Mouse (Mus musculus): ENCODE measurements at regions not wholly inside any gene's neighbourhood (a gene's known extent, or its start where the extent isn't known, plus 50 kb on each side); places are given as distances from the start of the nearest gene placed in this dataset.

GRCm38 (mm10) chr4:12369551-12369950 lies 197.7 kb upstream of the Fam92a start:
- no peak for DNase-seq

- no peak for DNase-seq
Measured at GRCm38 (mm10) chr4:12356992-12357634, 185.3 kb upstream of the Fam92a start.

GRCm38 (mm10) chr4:12353337-12353856 lies 181.6 kb upstream of the Fam92a start:
- DNase-seq: no peak

- DNase-seq: no peak
Measured at GRCm38 (mm10) chr4:12339236-12339635, 167.4 kb upstream of the Fam92a start.

GRCm38 (mm10) chr4:12334832-12335587 lies 163.2 kb upstream of the Fam92a start:
- DNase-seq: no peak

- no peak for DNase-seq
Measured at GRCm38 (mm10) chr4:12334429-12334828, 162.6 kb upstream of the Fam92a start.

- no peak for DNase-seq
Measured at GRCm38 (mm10) chr4:12316024-12316423, 144.2 kb upstream of the Fam92a start.

GRCm38 (mm10) chr4:12308332-12308731 lies 136.5 kb upstream of the Fam92a start:
- no peak for DNase-seq

- DNase-seq: no peak
Measured at GRCm38 (mm10) chr4:12306618-12307565, 135.1 kb upstream of the Fam92a start.

- no peak for DNase-seq
Measured at GRCm38 (mm10) chr4:12287079-12287686, 115.4 kb upstream of the Fam92a start.

GRCm38 (mm10) chr4:12286391-12286790 lies 114.6 kb upstream of the Fam92a start:
- no peak for DNase-seq

- DNase-seq: no peak
Measured at GRCm38 (mm10) chr4:12285983-12286382, 114.2 kb upstream of the Fam92a start.

GRCm38 (mm10) chr4:12277949-12278348 lies 106.1 kb upstream of the Fam92a start:
- no peak for DNase-seq

- no peak for DNase-seq
Measured at GRCm38 (mm10) chr4:12273369-12273768, 101.6 kb upstream of the Fam92a start.

GRCm38 (mm10) chr4:12272914-12273313 lies 101.1 kb upstream of the Fam92a start:
- no peak for DNase-seq

GRCm38 (mm10) chr4:12272378-12272777 lies 100.6 kb upstream of the Fam92a start:
- no peak for DNase-seq

- DNase-seq: no peak
Measured at GRCm38 (mm10) chr4:12263746-12264145, 91.9 kb upstream of the Fam92a start.

- no peak for DNase-seq
Measured at GRCm38 (mm10) chr4:12263197-12263596, 91.4 kb upstream of the Fam92a start.

- no peak for DNase-seq
Measured at GRCm38 (mm10) chr4:12247994-12248393, 76.2 kb upstream of the Fam92a start.

GRCm38 (mm10) chr4:12246595-12246994 lies 74.8 kb upstream of the Fam92a start:
- no peak for DNase-seq

GRCm38 (mm10) chr4:12240941-12241571 lies 69.2 kb upstream of the Fam92a start:
- DNase-seq: peak; percentile 54

- DNase-seq: no peak
Measured at GRCm38 (mm10) chr4:12230731-12231130, 58.9 kb upstream of the Fam92a start.
